Mouse (Mus musculus): ENCODE results near the gene Yars. TPM values are rescaled to one million over a fixed set of nuclear protein-coding genes. Genes with fewer than 3 reads are reported as not detected.
A peak's percentile ranks its signal among the peaks of the same experiment; 100 is the strongest.

Yars gene
- 10 to 100 TPM; 47.6 to 50.1 TPM for total RNA-seq (2021)
- long read RNA-seq, experiment 1, transcript Yars-201 (13 exons, 2,909 nt): major isoform, 68 of 81 reads
- long read RNA-seq, experiment 1, partial matches to known transcripts: 5 of 81 reads
- long read RNA-seq, experiment 1, other reads (novel, unspliced or antisense): 8 of 81 reads
- long read RNA-seq, experiment 2, transcript Yars-201 (13 exons, 2,909 nt): major isoform, 103 of 113 reads
- long read RNA-seq, experiment 2, partial matches to known transcripts: 4 of 113 reads
- long read RNA-seq, experiment 2, other reads (novel, unspliced or antisense): 5 of 113 reads

GRCm38 (mm10) chr4:129189542-129190519 is at the start of gene Yars, which contains the start of gene S100pbp:
Yars (plus strand) TSS chr4:129189760.
S100pbp (minus strand) TSS chr4:129189727.
- peak; percentile 96 for DNase-seq (ENCODE audit: low spot score in 2 of 2)

GRCm38 (mm10) chr4:129140808-129141207 is 48.8 kb upstream of the Yars start:
- no peak for DNase-seq (ENCODE audit: low spot score in 2 of 2)

GRCm38 (mm10) chr4:129141560-129142438 is 47.8 kb upstream of the Yars start:
- no peak for DNase-seq (ENCODE audit: low spot score in 2 of 2)

GRCm38 (mm10) chr4:129142439-129143045 is 47.0 kb upstream of the Yars start:
- no peak for DNase-seq (ENCODE audit: low spot score in 2 of 2)

- DNase-seq (ENCODE audit: low spot score in 2 of 2): no peak
Observed at GRCm38 (mm10) chr4:129143509-129143908, 46.1 kb upstream of the Yars start.

GRCm38 (mm10) chr4:129144401-129145367 is 44.9 kb upstream of the Yars start:
- no peak for DNase-seq (ENCODE audit: low spot score in 2 of 2)

GRCm38 (mm10) chr4:129145411-129145810 is 44.1 kb upstream of the Yars start:
- DNase-seq (ENCODE audit: low spot score in 2 of 2): no peak

- no peak for DNase-seq (ENCODE audit: low spot score in 2 of 2)
Observed at GRCm38 (mm10) chr4:129145943-129146342, 43.6 kb upstream of the Yars start.

- no peak for DNase-seq (ENCODE audit: low spot score in 2 of 2)
Observed at GRCm38 (mm10) chr4:129146392-129146791, 43.2 kb upstream of the Yars start.

GRCm38 (mm10) chr4:129147552-129148103 is 41.9 kb upstream of the Yars start:
- DNase-seq (ENCODE audit: low spot score in 2 of 2): no peak

GRCm38 (mm10) chr4:129149321-129149720 is 40.2 kb upstream of the Yars start:
- DNase-seq (ENCODE audit: low spot score in 2 of 2): no peak

GRCm38 (mm10) chr4:129151276-129151811 is 38.2 kb upstream of the Yars start:
- no peak for DNase-seq (ENCODE audit: low spot score in 2 of 2)

- no peak for DNase-seq (ENCODE audit: low spot score in 2 of 2)
Observed at GRCm38 (mm10) chr4:129157541-129157940, 32.0 kb upstream of the Yars start.

GRCm38 (mm10) chr4:129158549-129158948 is 31.0 kb upstream of the Yars start:
- DNase-seq (ENCODE audit: low spot score in 2 of 2): no peak

- DNase-seq (ENCODE audit: low spot score in 2 of 2): no peak
Observed at GRCm38 (mm10) chr4:129161076-129161475, 28.5 kb upstream of the Yars start.

- DNase-seq (ENCODE audit: low spot score in 2 of 2): no peak
Observed at GRCm38 (mm10) chr4:129161581-129162255, 27.8 kb upstream of the Yars start.

- DNase-seq (ENCODE audit: low spot score in 2 of 2): no peak
Observed at GRCm38 (mm10) chr4:129172529-129172928, 17.0 kb upstream of the Yars start.

- no peak for DNase-seq (ENCODE audit: low spot score in 2 of 2)
Observed at GRCm38 (mm10) chr4:129179560-129179959, 10.0 kb upstream of the Yars start.
